Mouse (Mus musculus) erythroid progenitor cell, adult 5-6 weeks (primary cell): ENCODE data around the gene Sstr3. TPM values are rescaled to one million over a fixed set of nuclear protein-coding genes. Genes with fewer than 3 reads are reported as not detected.

Experiments
- ATAC-seq: replicated peaks from 2 replicates; pipeline ENCODE4 v1.8.0; 2016; ENCODE audit warnings: moderate number of reproducible peaks, mild to moderate bottlenecking, moderate TSS enrichment, inconsistent platforms; ENCODE audit not compliant: poor library complexity, low FRiP score, severe bottlenecking
- total RNA-seq, 2 experiments: library from RNA; stranded (forward) in 1 of 2; stranded (reverse) in 1 of 2; fragments of 150-400 nt in 1 of 2; fragments of 186-747, 209-891 nt in 1 of 2; gene quantifications; 2 replicates each; pipeline versions ENCODE4 v1.2.3 to v1.2.4; 2015 to 2017; ENCODE audit warnings: low replicate concordance in 2 of 2

The Sstr3 gene
- total RNA-seq, 2 experiments from 2014 or later = not detected

- peak; percentile 37; the same call in 1 of the 2 replicates for ATAC-seq
Measured at GRCm38 (mm10) chr15:78563937-78564336, 19.5 kb upstream of the Sstr3 start.

- no peak for ATAC-seq
Measured at GRCm38 (mm10) chr15:78563344-78563743, 18.9 kb upstream of the Sstr3 start.

- ATAC-seq = no peak
Measured at GRCm38 (mm10) chr15:78559141-78559979, 14.9 kb upstream of the Sstr3 start.

- peak; percentile 23; the same call in 1 of the 2 replicates for ATAC-seq
Measured at GRCm38 (mm10) chr15:78557693-78558535, 13.4 kb upstream of the Sstr3 start.

GRCm38 (mm10) chr15:78554545-78555313, 10.2 kb upstream of the Sstr3 start:
- no peak for ATAC-seq

- ATAC-seq = no peak
Measured at GRCm38 (mm10) chr15:78549189-78549734, 4.8 kb upstream of the Sstr3 start.

GRCm38 (mm10) chr15:78548711-78549110, 4.2 kb upstream of the Sstr3 start:
- no peak for ATAC-seq

GRCm38 (mm10) chr15:78548336-78548665, 3.8 kb upstream of the Sstr3 start:
- no peak for ATAC-seq

- no peak for ATAC-seq
Measured at GRCm38 (mm10) chr15:78547415-78548335, 3.2 kb upstream of the Sstr3 start.

- no peak for ATAC-seq
Measured at GRCm38 (mm10) chr15:78546060-78546459, 1.6 kb upstream of the Sstr3 start.

GRCm38 (mm10) chr15:78544041-78544440, 444 bp downstream of the Sstr3 start:
- no peak for ATAC-seq

- no peak for ATAC-seq
Measured at GRCm38 (mm10) chr15:78542767-78543303, 1.6 kb downstream of the Sstr3 start.

- no peak for ATAC-seq
Measured at GRCm38 (mm10) chr15:78542098-78542766, 2.3 kb downstream of the Sstr3 start.

- ATAC-seq = no peak
Measured at GRCm38 (mm10) chr15:78541606-78542005, 2.9 kb downstream of the Sstr3 start.

GRCm38 (mm10) chr15:78541036-78541435, 3.4 kb downstream of the Sstr3 start:
- no peak for ATAC-seq

GRCm38 (mm10) chr15:78535723-78536421, 8.6 kb downstream of the Sstr3 start:
- no peak for ATAC-seq

- ATAC-seq = no peak
Measured at GRCm38 (mm10) chr15:78533346-78533835, 11.1 kb downstream of the Sstr3 start.
